Mouse (Mus musculus): Measurements from ENCODE around the gene Acy3.
"Not testable (repeated sequence)": the region's sequence is repeated elsewhere in the genome, so short reads cannot be mapped to it uniquely, and the experiment has no call there.

The Acy3 gene

GRCm38 (mm10) chr19:3974608-3975007, 11.8 kb upstream of the Acy3 start:
- not testable (repeated sequence) for DNase-seq (ENCODE audit: low spot score)

- no peak for DNase-seq (ENCODE audit: low spot score)
Measured at GRCm38 (mm10) chr19:3975866-3976265, 10.5 kb upstream of the Acy3 start.

- peak; percentile 93 for DNase-seq (ENCODE audit: low spot score)
Measured at GRCm38 (mm10) chr19:3980309-3980708, 6.1 kb upstream of the Acy3 start.

GRCm38 (mm10) chr19:3980917-3981316, 5.5 kb upstream of the Acy3 start:
- DNase-seq (ENCODE audit: low spot score) = no peak

DNA sequence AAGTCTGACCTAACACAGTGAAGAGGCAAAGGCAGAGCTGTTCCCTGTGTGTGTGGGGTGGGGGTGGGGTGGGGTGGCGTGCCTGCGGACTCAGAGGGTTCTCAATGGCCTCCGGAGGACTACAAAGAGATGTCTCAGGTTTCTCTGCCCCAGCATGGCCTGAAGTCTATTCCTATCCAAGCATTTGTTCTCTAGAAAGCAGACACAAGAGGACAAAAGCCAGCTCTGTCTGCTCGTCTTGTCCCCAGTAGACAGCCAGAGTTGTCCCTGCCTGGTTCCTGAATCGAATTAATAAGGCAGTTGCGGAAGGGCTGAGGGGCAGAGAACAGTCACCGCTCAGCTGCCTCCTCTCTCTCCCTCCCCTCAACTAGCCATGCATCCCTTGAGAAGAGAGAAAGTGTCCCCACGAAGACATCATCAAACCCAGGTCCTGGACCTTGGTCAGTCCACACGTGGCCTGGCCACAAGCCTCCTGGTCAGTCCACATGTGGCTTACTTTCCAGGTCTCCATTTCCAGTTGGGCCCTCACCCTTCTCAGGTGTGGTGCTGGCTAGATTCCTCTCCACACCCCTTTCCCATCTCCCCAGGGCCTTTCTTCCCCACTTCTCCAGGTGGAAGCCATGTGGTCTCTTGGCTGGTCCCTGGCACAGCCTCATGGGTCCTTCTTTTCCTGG, 2.7 kb upstream of the Acy3 start:
- no peak for DNase-seq (ENCODE audit: low spot score)

DNA sequence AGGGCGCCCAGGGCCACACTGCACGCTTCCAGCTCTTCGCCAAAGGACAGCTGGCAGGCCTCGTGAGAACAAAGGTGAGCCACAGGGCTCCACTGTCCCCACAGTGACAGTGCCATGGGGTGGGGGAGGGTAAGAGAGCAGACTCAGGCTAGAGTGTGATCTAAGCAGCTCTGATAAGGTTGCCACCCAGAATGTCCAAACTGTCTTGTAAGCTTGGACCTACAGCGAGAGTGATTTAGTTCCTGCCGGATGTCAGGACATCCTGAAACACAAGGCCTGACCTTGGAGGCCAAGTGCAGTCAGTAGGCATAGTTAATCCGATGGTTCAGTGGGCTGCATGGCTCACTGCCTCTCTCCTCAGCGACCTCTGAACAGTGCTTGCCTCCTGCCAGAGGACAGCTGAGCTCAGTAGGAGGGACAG, 1.1 kb upstream of the Acy3 start:
- DNase-seq (ENCODE audit: low spot score) = peak; percentile 47

- no peak for DNase-seq (ENCODE audit: low spot score)
Measured at GRCm38 (mm10) chr19:3988066-3988465, 1.7 kb downstream of the Acy3 start.

GRCm38 (mm10) chr19:3988750-3989149, 2.4 kb downstream of the Acy3 start:
- no peak for DNase-seq (ENCODE audit: low spot score)

DNA sequence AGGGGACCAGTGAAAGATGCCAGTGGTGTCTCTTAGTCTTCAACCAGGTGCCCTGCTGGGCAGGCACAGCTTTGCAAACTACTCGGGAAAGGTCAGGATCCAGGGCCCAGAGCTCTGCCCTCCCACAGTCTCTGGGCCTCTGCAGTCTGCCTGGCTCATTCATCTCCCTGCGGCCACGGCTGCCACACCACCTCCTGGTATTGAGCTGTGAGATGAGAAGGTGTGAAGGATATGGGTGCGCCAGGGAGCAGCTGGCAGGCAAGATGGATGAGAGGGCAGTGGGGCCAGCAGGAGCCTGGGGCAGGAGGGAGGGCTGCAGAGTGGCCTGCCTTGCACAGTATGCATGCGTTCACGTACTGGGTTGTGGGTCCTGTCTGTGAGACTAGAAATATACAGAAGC, 4.4 kb downstream of the Acy3 start:
- no peak for DNase-seq (ENCODE audit: low spot score)

DNA sequence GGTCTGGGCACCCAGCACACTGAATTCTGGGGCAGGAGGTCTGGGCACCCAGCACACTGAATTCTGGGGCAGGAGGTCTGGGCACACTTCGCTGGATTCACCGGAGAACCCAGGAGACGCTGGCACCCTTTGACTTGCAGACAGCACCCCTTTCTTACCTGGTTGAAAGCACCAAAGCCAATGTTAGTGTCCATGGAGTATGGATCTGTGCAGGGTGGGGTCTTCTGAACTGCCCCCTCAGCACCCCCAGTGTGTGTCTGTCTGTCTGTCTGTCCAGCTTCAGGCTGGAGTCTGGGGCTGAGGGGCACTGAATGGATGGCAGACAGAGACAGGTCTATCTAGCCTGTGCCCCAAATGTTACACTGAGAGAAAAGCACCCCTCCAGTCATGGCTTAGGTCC, 5.2 kb downstream of the Acy3 start:
- no peak for DNase-seq (ENCODE audit: low spot score)

DNA sequence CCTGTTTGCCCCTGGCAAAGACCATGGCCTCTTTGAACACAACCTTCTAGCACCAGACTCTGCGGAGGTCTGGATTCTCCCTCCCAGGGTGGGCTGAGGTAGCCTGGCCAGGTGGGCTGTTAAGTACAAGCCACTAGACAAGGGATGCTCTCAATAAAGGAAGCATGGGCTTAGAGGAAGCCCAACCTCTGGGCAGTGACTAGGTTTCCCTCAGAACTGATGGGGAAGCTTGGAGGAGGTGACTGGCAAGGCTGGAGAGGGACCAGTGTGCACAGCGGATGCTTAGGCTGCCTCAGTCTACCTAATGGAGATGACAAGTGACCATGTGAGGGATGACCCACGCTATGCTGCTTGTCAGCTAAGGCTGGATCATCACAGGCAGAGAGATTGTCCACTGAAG, 5.6 kb downstream of the Acy3 start:
- DNase-seq (ENCODE audit: low spot score) = no peak

- DNase-seq (ENCODE audit: low spot score) = no peak
Measured at GRCm38 (mm10) chr19:3992416-3992815, 6.0 kb downstream of the Acy3 start, which contains the start of gene Tbx10. Gene Tbx10 (plus strand): TSS chr19:3992752.

DNA sequence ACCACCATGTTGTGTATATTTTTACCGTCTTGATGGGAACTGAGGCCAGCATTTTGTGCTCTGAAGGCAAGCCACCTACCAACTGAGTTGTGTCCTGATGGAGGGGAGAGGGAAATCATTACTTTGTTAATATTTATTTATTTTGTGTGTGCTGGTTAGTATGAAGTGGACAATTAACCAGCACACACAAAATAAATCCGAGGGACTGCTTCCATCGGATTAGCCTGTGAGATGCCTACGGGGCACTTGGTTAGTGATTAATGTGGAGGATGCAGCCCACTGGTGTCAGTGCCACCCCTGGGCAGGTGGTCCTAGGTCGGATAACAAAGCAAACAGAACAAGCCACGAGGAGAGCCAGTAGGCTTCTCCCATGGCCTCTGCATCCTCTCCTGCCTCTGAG, 8.6 kb downstream of the Acy3 start:
- no peak for DNase-seq (ENCODE audit: low spot score)

DNA sequence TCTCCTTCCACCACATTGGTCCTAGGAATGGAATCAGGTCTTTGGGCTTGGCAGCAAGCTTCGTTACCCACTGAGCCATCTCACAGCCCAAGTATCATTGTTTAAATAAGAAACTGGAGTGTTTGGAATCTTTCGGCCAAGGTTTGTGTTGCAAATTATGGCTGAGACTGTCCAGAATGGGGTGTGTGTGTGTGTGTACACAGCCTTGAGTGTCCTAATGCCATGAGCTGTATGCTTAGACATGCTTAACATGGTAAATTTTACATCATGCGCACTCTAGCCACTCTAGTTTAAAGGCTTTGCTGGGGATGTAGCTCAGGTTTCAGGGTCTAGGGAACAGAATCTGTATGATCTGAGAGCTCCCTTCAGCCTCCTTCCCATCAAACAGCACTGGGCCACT, 9.1 kb downstream of the Acy3 start:
- no peak for DNase-seq (ENCODE audit: low spot score)

DNA sequence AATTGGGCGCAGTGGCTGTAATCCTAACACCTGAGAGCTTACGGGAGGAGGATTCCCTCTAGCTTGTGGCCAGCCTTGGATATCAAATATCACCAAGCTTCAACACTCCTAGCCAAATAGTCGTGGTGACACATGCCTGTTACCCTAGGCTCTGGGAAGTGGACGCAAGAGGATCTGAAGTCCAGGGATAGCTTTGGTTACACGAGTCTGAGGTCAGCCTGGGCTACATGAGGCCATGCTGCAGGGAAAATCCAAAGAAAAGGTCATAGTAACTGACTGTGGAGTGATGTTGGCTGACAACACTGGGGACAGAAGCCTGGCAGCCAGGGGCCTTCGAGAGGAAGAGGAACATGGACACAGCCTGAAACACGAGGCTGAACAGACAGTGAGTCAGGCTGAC, 9.7 kb downstream of the Acy3 start:
- no peak for DNase-seq (ENCODE audit: low spot score)

- DNase-seq (ENCODE audit: low spot score) = no peak
Measured at GRCm38 (mm10) chr19:3996747-3997146, 10.4 kb downstream of the Acy3 start.

DNA sequence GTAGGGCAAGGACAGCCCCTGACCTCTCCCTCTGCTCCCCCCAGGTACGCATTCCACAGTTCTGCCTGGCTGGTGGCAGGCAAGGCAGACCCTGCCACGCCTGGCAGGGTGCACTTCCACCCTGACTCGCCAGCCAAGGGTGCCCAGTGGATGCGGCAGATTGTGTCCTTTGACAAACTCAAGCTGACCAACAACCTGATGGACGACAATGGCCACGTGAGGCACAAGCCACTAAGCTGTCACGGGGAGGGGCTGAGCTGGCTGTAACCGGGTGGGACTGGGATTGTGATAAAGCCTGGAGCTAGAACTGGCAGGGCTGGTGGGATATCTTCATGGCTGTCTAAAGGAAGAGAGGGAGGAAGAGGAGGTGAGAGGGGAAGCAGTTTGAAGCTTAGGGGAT, 10.9 kb downstream of the Acy3 start:
- no peak for DNase-seq (ENCODE audit: low spot score)

DNA sequence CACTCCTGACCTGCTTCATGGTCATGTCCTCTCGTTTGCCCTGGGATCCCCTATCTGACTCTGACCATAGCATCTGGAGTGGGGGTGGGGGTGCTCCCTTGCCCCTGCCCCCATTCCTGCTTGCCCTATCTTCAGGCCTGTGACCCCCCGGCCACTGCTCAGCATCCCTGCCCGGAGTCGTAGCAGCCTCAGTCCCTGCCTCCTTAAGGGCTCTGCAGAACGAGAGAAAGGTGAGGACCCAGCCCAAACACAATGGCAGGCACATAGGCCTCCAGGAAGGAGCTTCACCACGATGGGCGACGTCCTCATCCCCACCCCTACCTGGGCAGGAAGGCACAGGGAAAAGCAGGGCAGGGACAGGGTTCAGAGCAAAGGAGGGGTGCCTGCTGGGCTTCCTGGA, 12.0 kb downstream of the Acy3 start:
- DNase-seq (ENCODE audit: low spot score) = no peak

DNA sequence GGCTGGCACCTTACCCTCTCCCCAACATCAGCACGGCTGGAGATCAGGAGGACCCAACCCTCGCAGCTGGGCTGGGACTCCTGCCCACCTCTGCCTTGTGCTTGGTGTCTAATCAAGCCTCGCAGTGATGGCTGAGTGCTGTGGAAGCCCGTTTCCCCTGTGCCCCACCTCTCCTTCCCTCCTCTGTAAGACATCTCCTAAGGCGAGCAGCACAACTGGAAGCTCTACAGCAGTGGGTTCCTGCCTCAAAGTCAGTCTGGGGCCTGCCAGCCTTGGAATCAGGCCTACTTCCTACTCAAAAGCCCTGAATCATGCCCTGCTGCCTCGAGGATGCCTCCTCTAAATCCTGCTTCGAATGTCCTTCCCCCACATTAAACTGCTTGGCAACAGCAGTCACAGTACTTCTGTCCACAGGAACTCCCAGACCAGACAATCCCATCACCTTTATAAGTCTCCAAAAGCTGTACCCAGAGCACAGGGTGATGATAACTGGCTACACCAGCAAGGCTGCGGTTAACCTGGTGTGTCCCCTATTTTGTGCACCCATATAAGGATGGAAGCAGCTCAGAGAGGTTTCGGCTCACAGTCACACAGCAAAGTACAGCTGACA, 12.9 kb downstream of the Acy3 start:
- no peak for DNase-seq (ENCODE audit: low spot score)

DNA sequence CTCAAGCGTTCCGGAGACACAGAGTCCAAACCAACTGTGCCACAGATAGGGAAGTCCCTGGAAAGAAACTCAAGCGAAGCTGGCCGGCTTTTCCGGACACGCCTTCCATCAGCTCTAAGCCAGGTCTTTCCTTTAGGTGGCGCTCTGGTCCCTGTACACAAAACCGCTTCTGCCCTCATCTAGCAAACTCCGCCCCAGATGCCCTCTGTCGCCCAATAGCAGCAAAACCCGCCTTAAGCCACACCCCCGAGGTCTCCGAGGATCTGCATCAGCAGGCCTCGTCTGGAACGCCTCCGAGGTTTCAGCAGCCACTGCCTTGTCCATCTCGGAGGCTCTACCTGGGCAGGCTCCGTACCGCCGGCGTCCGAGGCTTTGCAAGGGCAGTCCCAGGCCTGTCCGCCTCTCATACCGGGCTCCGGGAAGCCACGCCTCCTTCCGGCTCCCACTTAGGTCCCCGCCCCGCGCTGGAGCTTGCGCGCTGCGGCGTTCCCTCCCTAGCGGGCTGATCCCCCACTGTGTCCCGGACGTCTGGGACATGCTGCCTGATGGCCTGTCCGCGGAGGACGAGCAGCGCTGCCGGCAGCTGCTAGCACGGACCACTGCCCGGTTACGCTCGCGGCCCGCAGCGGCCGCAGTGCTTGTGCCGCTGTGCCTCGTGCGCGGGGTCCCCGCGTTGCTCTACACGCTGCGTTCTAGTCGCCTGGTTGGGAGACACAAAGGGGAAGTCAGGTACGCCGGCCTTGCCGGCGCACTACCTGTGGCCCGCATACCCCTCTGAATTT, 13.9 kb downstream of the Acy3 start, which contains the start of the genes Nudt8 and Gm49405:
Gene Nudt8, plus strand, starts transcription at position 462 of the 782 bp plus-strand sequence.
Gene Gm49405, plus strand, starts transcription at position 508 of the 782 bp plus-strand sequence.
- peak; percentile 99 for DNase-seq (ENCODE audit: low spot score)

DNA sequence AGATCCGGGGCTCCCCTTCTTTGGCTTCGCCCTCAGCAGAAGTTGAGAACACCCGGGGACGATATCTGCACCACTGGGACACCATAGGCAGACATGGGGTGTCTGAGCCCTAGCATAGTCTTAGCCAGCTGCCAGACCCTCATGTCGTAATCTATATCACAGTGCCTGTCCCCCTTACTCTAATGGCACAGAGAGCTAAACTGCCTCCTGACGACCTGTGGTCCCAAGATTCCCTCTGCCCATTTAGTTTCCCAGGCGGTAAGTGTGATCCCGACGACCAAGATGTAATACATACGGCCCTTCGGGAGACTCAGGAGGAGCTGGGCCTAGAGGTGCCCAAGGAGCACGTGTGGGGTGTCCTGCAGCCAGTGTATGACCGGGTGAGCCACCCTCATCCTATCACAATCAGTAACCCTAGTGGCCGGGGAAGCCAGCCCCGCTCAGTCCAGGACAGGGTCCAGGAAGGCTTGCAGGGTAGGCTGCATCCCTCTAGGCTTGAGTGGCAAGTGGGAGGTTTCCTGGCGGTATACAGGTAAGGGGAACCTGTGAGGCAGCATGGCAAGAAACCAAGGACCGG, 14.7 kb downstream of the Acy3 start:
- peak; percentile 28 for DNase-seq (ENCODE audit: low spot score)

DNA sequence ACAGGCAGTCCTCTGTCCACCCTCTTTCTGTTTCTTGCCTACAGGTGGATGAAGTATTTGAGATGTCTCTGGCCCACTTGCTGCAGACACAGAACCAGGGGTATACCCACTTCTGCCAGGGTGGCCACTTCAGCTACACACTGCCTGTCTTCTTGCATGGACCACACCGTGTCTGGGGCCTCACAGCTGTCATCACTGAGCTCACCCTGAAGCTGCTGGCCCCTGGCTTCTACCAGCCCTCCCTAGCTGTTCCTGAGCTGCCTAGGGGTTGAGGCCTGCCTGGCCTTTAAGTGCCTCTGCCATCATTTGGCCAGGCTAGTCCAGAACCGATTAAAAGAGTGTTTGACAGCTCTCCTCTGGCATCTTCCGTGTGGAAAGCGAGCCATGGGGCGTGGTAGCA, 15.4 kb downstream of the Acy3 start:
- peak; percentile 24 for DNase-seq (ENCODE audit: low spot score)

DNA sequence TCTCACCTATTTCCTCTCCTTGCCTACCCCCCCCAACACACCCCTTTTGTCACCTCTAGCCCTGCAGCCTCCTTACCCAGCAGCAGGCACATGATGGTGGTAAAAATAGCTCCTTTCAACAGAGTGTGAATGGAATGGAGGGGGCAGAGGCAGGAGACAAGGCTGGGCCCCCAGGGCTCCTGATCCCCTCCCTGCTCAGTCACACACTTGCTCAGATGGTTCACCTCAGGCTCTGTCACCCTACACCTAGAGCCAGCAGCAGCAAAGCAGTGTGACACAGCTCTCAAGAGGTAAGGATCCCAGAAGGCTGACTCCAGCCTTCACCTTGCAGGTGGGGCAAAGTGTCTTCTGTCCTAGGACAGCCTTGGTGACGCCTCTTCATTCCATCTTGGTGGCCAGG, 16.7 kb downstream of the Acy3 start, which contains the start of gene Doc2g:
Gene Doc2g, plus strand, starts transcription at position 202 of the 400 bp plus-strand sequence.
- no peak for DNase-seq (ENCODE audit: low spot score)
